Mouse (Mus musculus) telencephalon, adult 2 months (tissue): ENCODE data around the gene Dusp7.

Experiments
- DNase-seq: peaks from one replicate; pipeline ENCODE4 v3.0.0-alpha.2; 2011; ENCODE audit warnings: low read depth, low spot score

Gene Dusp7

GRCm38 (mm10) chr9:106420608-106421007, 52.2 kb downstream of the Dusp7 start:
- no peak for DNase-seq

DNA sequence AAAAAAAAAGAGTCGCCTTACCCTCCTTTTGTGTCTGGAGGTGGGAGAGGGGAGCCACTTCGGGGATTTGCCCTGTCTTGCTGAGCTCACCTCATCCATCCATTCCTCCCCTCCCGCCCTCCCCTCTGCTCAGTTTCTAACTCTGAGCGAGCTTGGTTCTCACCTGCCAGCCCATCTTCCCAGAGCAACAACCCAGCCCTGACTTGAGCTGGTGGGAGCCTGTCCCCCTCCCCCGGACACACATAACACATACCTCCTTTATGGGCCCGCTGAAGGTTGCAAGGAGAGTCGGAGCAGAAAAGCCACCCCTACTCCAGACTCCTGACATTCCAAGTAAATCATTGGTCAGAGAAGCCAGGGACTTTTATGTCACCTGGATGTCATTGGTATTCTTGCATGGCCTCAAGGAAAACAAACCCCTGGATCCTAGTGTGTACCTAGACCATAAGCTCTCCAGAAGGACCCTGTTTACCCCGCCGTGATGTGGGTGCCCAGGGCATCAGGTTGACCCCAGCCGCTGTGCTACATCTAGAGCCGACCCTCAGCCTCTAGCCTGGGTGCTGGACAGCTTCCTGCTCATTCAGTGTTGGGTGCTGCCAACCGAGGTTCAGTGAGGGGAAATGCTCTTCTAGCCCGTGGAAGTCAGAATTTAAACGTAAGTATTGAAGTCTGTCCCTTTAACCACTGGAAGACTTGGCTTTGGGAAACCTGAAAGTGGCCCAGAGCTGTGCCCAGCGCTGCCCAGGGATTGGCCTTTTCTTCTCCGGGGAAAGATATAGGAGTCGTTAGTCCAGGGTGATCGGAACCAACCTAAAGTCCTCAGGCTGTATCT, 52.8 kb downstream of the Dusp7 start:
- DNase-seq, result no peak

- DNase-seq, result no peak
Measured at GRCm38 (mm10) chr9:106421865-106422160, 53.4 kb downstream of the Dusp7 start.
